Mouse (Mus musculus) mouse embryonic stem cell (cell line): ENCODE data around the gene Olfr589.
"Not testable (repeated sequence)": the region's sequence is repeated elsewhere in the genome, so short reads cannot be mapped to it uniquely, and the experiment has no call there.

ENCODE experiments used
- in situ Hi-C, 2 experiments: fragments of 300-500 bp; cut with MboI; formaldehyde crosslinking; loops; 1 replicate in 1 of 2; 3 replicates in 1 of 2; pipeline ENCODE4 v1.14.3; 2019 to 2020; ENCODE audit warnings: low sequenced_read_pairs in 2 of 2, low pct_unique_long_range_greater_than_20kb in 1 of 2, mixed read lengths in 1 of 2; ENCODE audit not compliant: unreplicated experiment in 1 of 2

The Olfr589 gene

GRCm38 (mm10) chr7:103156256-103156655 is at the start of gene Olfr589:
TSS of gene Olfr589 (minus strand) at chr7:103156356.
- in situ Hi-C loops = no loop called here

- in situ Hi-C loops = not testable (repeated sequence)
Measured at GRCm38 (mm10) chr7:103184503-103184902, 28.3 kb upstream of the Olfr589 start, which contains the start of gene Olfr592. TSS of gene Olfr592 (plus strand) at chr7:103184803.

GRCm38 (mm10) chr7:103178240-103178639 is 22.1 kb upstream of the Olfr589 start, which contains the start of gene Olfr591:
TSS of gene Olfr591 (minus strand) at chr7:103178340.
- in situ Hi-C loops = no loop called here

- in situ Hi-C loops = no loop called here
Measured at GRCm38 (mm10) chr7:103169697-103170096, 13.5 kb upstream of the Olfr589 start.

GRCm38 (mm10) chr7:103140579-103140978 is 15.6 kb downstream of the Olfr589 start, which contains the start of gene Olfr588-ps1:
TSS of gene Olfr588-ps1 (plus strand) at chr7:103140879.
- in situ Hi-C loops = no loop called here

GRCm38 (mm10) chr7:103125538-103125937 is 30.6 kb downstream of the Olfr589 start, which contains the start of gene Olfr586:
TSS of gene Olfr586 (minus strand) at chr7:103125638.
- in situ Hi-C loops = no loop called here

GRCm38 (mm10) chr7:103119406-103119805 is 36.8 kb downstream of the Olfr589 start:
- in situ Hi-C loops = no loop called here
